Mouse (Mus musculus) left cerebral cortex, adult 8-10 months (tissue): ENCODE results near the gene Sema3a. TPM values are rescaled to one million over a fixed set of nuclear protein-coding genes. Genes with fewer than 3 reads are reported as not detected.
A peak's percentile ranks its signal among the peaks of the same experiment; 100 is the strongest.

Experiments
- DNase-seq, 2 experiments: peaks; one replicate each; pipeline ENCODE4 v3.0.0; 2022; ENCODE audit warnings: low spot score in 2 of 2
- total RNA-seq, 4 experiments: library from RNA; stranded (reverse); gene quantifications; 2 replicates each; pipeline ENCODE4 v1.2.4; 2022

Sema3a gene
- total RNA-seq, 4 experiments from 2014 or later = 19.8 to 27.6 (median 21.7) TPM

DNA sequence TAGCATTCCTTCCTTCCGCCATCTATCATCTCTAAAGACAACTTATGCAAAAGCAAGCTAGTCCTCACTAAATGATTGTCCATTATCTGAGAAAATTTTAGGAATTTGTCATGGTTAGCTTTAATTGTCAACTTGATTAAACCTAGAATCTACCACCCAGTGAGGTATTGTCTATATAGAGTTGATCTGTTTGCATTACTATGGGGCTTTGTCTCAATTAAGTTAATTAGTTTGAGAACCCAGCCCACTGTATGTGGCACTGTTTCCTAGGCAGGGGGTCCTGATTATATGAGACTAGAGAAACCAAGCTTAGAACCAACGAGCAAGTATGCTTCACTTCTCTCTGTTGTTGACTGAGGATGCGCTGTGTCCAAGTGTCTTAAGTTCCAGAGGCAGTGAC is 194.9 kb downstream of the Sema3a start:
- no peak for DNase-seq

DNA sequence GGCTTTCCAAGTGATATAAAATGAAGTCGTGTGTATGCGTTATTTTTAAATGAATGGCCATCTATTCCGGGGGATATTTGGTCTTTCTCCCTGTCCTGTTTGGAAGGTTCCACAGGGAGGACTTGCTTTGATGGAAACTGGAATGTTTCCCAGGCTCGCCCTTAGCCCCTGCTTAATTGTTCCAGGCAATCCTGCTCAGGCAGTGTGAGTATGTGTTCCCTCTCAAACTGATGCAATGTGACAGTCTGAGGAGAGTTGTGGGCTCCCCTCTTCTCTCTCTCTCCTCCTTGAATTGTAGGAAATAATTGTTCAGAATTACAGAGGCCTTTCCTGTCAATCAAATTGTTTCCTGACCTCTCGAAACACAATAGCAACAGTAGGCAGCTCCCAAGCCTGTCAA is 202.1 kb downstream of the Sema3a start:
- DNase-seq = no peak

- no peak for DNase-seq
Measured at GRCm38 (mm10) chr5:13331412-13331811, 206.2 kb downstream of the Sema3a start.

DNA sequence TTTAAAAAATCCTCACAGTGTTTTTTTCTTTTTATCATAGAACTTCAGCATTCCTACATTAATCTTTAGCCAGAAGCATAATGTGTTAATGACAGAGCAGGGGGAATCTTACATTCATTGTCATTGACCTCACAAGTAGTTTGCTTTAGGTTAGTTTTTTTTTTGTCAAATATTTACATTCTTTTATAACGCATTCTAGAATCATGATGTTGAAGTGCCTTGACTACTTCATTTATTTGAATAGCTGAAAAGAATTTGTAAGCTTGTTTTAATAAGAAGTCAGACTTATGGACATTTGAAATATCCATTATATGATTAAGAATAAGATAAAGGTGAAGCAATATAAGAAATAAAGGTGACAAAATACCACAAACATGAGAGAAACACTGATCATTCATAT is 212.5 kb downstream of the Sema3a start:
- no peak for DNase-seq

DNA sequence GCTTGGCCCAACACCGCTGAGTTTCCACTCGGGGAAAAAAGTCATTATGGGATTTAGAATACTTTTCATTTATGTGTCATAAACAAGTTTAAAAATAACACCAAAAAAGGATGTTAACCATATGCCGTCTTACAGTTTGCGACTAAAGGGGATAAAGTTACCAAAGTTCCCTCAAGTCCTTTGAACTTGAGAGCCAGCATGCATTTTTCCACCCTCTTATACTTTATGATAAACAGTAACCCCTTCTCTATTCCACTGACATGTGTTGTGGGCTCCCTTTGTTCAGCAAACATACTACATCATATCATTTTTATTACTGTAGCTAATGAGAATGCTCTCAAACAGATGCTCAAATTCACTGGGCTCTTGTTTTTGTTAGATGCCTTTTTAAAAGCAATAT is 221.9 kb downstream of the Sema3a start:
- DNase-seq = no peak

GRCm38 (mm10) chr5:13351611-13352010 is 226.4 kb downstream of the Sema3a start:
- no peak for DNase-seq

DNA sequence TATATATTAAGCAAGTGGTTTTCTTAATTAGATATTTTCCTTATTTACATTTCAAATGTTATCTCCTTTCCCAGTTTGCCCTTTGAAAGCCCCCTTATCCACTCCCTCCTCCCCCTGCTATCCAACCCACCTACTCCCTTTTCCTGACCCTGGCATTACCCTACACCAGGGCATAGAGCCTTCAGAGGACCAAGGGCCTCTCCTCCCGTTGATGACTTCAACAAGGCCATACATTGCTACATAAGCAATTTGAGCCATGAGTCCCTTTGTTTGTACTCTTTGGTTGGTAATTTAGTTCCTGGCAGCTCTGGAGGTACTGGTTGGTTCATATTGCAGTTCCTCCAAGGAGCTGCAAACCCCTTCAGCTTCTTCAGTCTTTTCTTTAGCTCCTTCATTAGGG is 227.8 kb downstream of the Sema3a start:
- no peak for DNase-seq

DNA sequence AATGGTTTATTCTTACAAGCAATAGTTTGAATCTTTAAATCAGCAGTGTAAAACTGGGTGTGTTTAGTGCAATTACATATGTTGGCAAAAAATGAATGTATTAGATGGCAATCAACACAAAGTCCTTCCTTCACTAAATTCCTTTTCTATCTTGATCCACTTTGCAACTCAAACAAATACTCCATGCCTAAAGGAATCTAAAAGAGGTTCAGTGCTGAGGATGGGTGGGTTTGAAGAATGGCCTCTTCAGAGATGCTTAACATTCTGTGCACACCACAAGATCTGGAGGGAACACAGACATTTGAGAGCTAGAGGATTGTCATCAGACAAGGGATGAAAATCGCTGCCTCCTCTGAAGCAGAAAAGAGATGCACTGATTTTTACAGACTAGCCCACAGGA is 228.3 kb downstream of the Sema3a start:
- DNase-seq = no peak

GRCm38 (mm10) chr5:13354913-13355312 is 229.7 kb downstream of the Sema3a start:
- no peak for DNase-seq

- DNase-seq = no peak
Measured at GRCm38 (mm10) chr5:13358770-13359169, 233.6 kb downstream of the Sema3a start.

- DNase-seq = no peak
Measured at GRCm38 (mm10) chr5:13360711-13361110, 235.5 kb downstream of the Sema3a start.

DNA sequence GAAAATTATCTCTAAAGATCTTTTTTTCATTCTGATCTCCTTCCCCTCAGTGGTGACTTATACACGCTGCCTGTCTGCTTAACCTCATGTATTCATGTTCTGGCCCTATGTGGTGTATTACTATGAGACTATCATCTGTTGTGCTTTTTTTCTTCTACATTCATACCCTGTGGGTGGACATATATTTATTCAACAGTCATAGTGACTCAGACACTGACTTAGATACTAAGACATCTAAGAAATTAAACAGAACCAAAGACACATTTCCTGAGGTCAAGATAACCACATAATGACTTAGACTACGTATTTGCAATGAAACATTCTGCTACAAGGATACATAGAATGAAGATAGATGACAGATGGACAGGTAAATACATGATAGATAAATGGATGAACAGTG is 239.9 kb downstream of the Sema3a start:
- no peak for DNase-seq

GRCm38 (mm10) chr5:13379223-13379622 is 254.0 kb downstream of the Sema3a start:
- DNase-seq = no peak

DNA sequence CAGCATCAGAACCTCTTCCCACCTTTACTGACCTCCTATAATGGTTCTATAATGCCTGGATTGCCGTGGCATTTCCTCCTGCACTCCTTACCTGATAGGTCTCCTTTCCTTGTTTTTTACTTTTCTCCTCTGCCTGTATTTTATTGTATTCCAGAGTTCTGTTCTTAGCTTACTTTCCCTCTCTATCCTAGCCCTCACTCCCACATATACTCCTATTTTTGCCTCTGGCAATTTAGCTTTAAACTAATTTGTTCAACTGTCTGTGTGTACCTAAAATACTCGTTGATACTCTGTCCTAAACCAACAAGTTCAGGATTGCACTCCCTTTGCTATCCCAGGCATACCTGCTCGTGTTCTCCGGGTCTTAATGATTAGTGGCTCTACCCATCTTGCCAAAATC is 258.8 kb downstream of the Sema3a start:
- DNase-seq = no peak

DNA sequence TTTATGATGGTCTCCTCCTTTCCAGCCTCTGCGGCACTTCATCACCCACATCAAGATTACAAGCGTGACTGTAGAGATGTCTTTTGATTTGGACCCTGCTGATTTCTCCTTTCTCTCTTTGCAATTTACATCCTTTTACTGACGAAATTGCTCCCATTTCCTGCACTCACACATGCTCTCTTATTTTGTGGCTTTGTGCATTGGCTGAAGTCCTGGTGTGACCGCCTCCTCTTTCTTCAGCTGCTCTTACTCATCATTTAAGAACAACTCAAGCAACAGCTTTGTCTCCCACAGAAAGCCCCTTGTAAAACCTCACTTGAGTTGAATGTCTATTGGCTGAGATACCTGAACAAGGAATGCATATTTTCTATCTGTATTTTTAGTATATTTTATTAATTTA is 259.5 kb downstream of the Sema3a start:
- DNase-seq = peak in 1 of 2 experiments; percentile 60

GRCm38 (mm10) chr5:13386603-13387002 is 261.4 kb downstream of the Sema3a start:
- no peak for DNase-seq

DNA sequence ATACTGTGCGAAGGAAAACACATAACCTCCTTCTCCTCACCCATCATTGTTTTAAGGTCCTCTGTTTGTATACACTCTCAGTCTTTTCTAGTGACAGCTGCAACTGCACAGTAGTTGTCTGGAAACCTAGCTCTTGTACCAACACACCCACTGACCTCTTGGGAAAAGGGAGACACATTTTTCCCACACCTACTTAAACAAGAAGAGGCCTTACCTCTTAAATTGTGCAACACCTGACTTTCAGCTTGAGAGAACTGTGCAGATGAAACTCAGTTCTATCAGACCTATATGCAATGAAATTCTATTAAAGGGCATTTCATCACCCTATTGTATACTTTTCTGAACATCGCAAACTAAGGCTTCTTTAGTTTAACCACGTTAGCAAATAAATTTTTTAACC is 262.5 kb downstream of the Sema3a start:
- DNase-seq = no peak

DNA sequence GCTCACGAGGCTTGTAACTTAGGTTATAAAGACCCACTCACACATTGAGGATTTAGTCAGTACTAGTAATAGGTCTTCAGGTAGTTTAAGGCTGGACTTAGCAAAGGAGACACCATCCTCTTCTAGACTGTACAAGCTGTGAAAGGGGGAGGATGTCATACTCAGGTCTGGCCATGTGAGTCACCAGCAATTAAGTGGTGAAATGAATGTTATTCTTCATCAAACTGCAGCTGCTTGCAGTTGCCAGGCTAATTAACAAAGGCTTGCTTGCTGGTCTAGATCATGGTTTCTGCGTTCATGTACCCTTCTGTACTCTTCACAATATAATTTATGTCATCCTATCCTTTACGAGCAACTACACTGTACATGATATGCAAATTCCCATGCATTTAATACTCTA is 264.8 kb downstream of the Sema3a start:
- no peak for DNase-seq

- DNase-seq = no peak
Measured at GRCm38 (mm10) chr5:13405432-13405831, 280.2 kb downstream of the Sema3a start.

- DNase-seq = no peak
Measured at GRCm38 (mm10) chr5:13406131-13406530, 280.9 kb downstream of the Sema3a start.

DNA sequence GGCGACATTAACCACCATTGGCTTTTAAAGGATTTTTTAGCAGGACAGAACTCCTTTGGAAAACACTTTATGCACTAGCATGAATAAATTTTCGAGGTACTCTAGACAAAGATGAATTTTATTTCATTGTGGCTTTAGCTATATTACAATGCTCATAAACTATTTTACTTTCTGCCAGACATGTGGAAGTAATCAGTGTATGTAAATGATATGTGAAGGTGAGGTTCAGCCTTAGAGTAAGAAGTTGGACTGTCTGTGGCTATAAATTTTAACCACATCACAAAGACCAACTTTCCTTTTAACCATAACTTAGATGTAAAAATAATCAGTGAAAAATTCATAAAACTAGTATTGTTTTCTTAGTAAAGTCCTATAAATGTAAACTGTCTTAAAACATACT is 286.7 kb downstream of the Sema3a start:
- no peak for DNase-seq

GRCm38 (mm10) chr5:13413915-13414525 is 288.8 kb downstream of the Sema3a start:
- DNase-seq = no peak

GRCm38 (mm10) chr5:13416960-13417710 is 291.9 kb downstream of the Sema3a start:
- no peak for DNase-seq
